Mouse (Mus musculus) E14TG2a.4 (cell line): ENCODE measurements around the gene Fam83e.

Source experiments
- CTCF ChIP-seq: conservative IDR thresholded peaks from 2 replicates; pipeline ENCODE4 v1.5.1; 2014; ENCODE audit warnings: low read length
- NANOG ChIP-seq: IDR thresholded peaks from 2 replicates; pipeline ENCODE4 v1.6.1; 2014; ENCODE audit warnings: borderline replicate concordance, low read length, mixed read lengths
- POU5F1 ChIP-seq: IDR thresholded peaks from 2 replicates; pipeline ENCODE4 v1.6.1; 2014; ENCODE audit warnings: low read length, borderline replicate concordance

- TF ChIP-seq CTCF (no peak), NANOG (no peak), POU5F1 (no peak)
Observed at GRCm38 (mm10) chr7:45723301-45723700, 2.3 kb downstream of the Fam83e start.
